Mouse (Mus musculus): ENCODE measurements around the gene Snap47. TPM values are rescaled to one million over a fixed set of nuclear protein-coding genes. Genes with fewer than 3 reads are reported as not detected.

Gene Snap47
- polyA plus RNA-seq, 1 experiment from 2014 or later, result 87.3 TPM

DNA sequence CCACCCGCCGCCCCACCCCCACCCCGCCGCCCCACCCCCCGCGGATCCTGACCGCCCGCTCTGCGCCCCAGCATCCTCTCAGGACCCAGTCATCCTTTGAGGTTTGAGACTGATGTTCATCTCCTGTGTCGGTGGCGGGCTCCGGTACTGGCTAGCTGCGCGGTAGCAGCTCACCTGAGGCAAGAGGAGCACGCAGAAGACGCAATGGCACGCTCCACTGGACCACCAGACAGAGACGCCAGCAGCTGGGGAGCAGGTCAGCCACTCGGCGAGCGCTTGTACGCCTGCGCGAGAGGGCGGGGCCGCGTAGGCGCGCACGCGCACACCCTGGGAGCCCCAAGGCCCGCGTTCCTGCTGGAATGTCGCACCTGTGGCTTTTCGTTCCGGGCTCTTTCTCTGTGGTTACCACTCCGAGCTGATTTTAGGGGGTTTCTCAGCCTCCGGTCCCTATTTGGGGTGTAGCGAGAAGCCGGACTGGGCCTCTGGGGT, 1.2 kb downstream of the Snap47 start, which contains the start of gene Jmjd4:
Jmjd4 (plus strand) TSS at position 305 of the 489 bp plus-strand sequence.
- H3K36me3 ChIP-seq (ENCODE audit: insufficient read depth), result peaks cover 23% of the 10 kb centered on the region
- peak; percentile 97 for ATAC-seq (ENCODE audit: insufficient read depth)
- peaks cover 7% of the 10 kb centered on the region for H3K4me1 ChIP-seq (ENCODE audit: insufficient read depth)
- H3K9ac ChIP-seq, result peak within 1 kb of the TSS; percentile 69
- peak within 1 kb of the TSS; percentile 94 for H3K4me2 ChIP-seq
- H3K27ac ChIP-seq (ENCODE audit: low read depth), result peak within 1 kb of the TSS; percentile 80
- WGBS, result under 1% methylated on average over 31 of the region's 40 CpGs
- peak within 1 kb of the TSS; percentile 73 for H3K4me3 ChIP-seq (ENCODE audit: low read depth, low read length)
- no peaks in the 10 kb centered on the region for H3K27me3 ChIP-seq (ENCODE audit: insufficient read depth, low read length)
- TF ChIP-seq CTCF (IDR thresholded peaks at IDR 0.05; ENCODE audit: low read depth), result no peak
- H3K9me3 ChIP-seq (ENCODE audit: low read depth, low read length), result no peaks in the 10 kb centered on the region
- peak; percentile 94 for DNase-seq

GRCm38 (mm10) chr11:59443102-59443501, 7.9 kb downstream of the Snap47 start:
- no peak for DNase-seq
- TF ChIP-seq CTCF (IDR thresholded peaks at IDR 0.05; ENCODE audit: low read depth), result peak; percentile 26; the same call in 1 of the 2 replicates

DNA sequence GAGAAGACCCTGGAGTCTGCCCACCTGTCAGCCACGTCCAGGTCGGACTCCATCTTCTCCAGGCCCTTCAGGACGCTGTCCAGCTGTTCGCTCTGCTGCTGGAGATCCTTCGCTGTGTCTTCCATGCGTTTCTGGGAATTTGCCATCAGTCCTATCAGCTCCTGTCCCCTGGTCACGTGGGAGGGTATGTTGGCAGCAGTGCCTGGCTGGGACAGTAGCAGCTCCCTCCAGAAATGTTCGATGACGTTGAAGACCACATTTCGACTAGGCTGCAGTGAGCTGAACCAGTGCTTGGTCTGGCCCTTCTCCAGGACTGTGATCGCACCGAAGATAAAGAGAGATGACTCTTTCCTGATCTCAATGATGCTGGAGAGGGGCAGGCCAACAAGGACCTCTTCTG, 13.0 kb downstream of the Snap47 start:
- H3K4me2 ChIP-seq, result no peak overlapping the region
- H3K9ac ChIP-seq, result no peak overlapping the region
- H3K4me3 ChIP-seq (ENCODE audit: low read depth, low read length), result no peak overlapping the region
- no peaks in the 10 kb centered on the region for H3K4me1 ChIP-seq (ENCODE audit: insufficient read depth)
- DNase-seq (no peak), ATAC-seq (ENCODE audit: insufficient read depth) (no peak)
- no peaks in the 10 kb centered on the region for H3K27me3 ChIP-seq (ENCODE audit: insufficient read depth, low read length)
- no peaks in the 10 kb centered on the region; the same call in 1 of the 2 replicates for H3K9me3 ChIP-seq (ENCODE audit: low read depth, low read length)
- TF ChIP-seq CTCF (IDR thresholded peaks at IDR 0.05; ENCODE audit: low read depth), result no peak
- H3K36me3 ChIP-seq (ENCODE audit: insufficient read depth), result peaks cover 15% of the 10 kb centered on the region
- WGBS, result 87% methylated on average over 12 of the region's 12 CpGs
- no peak overlapping the region for H3K27ac ChIP-seq (ENCODE audit: low read depth)

More at GRCm38 (mm10) chr11:59443102-59443501, 7.9 kb downstream of the Snap47 start:
- H3K27me3 ChIP-seq (ENCODE audit: insufficient read depth, low read length), result no peaks in the 10 kb centered on the region
- no peak for ATAC-seq (ENCODE audit: insufficient read depth)
- no peaks in the 10 kb centered on the region for H3K4me1 ChIP-seq (ENCODE audit: insufficient read depth)
- no peak overlapping the region for H3K4me2 ChIP-seq
- H3K9ac ChIP-seq, result no peak overlapping the region
- no peak overlapping the region for H3K4me3 ChIP-seq (ENCODE audit: low read depth, low read length)
- no peaks in the 10 kb centered on the region for H3K9me3 ChIP-seq (ENCODE audit: low read depth, low read length)
- peaks cover 1% of the 10 kb centered on the region; the same call in 1 of the 2 replicates for H3K36me3 ChIP-seq (ENCODE audit: insufficient read depth)
- H3K27ac ChIP-seq (ENCODE audit: low read depth), result no peak overlapping the region

DNA sequence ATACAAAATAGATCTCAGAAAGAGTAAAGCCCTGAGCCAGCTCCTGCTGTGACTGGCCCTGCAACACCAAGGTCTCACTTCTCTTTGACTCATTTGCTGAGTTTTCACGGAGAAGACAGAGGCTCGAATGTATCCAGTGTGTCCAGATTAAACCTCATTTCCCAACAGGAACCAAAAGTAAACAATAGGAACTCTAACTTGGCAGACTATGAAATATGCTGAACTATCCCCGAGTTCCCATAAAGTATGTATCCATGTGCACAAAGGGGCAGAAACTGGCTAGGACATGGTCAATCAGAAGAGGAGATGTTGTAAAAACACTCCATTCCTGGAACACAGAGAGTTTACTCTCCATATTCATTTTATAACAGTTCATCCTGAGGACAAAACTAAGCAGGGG, 18.7 kb downstream of the Snap47 start:
- ATAC-seq (ENCODE audit: insufficient read depth), result no peak
- H3K27ac ChIP-seq (ENCODE audit: low read depth), result peak overlapping the region; percentile 27; the same call in 1 of the 2 replicates
- WGBS, result 38% methylated on average over 3 of the region's 3 CpGs

GRCm38 (mm10) chr11:59429959-59430358, 21.0 kb downstream of the Snap47 start:
- ATAC-seq (ENCODE audit: insufficient read depth) (no peak), DNase-seq (no peak)
- H3K27ac ChIP-seq (ENCODE audit: low read depth), result no peak overlapping the region
- H3K27me3 ChIP-seq (ENCODE audit: insufficient read depth, low read length), result no peaks in the 10 kb centered on the region
- H3K36me3 ChIP-seq (ENCODE audit: insufficient read depth), result peaks cover 33% of the 10 kb centered on the region
- WGBS, result 70% methylated on average over 1 of the region's 1 CpGs
- no peak overlapping the region for H3K4me2 ChIP-seq
- H3K9me3 ChIP-seq (ENCODE audit: low read depth, low read length), result no peaks in the 10 kb centered on the region
- no peak overlapping the region for H3K9ac ChIP-seq
- H3K4me3 ChIP-seq (ENCODE audit: low read depth, low read length), result no peak overlapping the region
- no peak for TF ChIP-seq CTCF (IDR thresholded peaks at IDR 0.05; ENCODE audit: low read depth)
- H3K4me1 ChIP-seq (ENCODE audit: insufficient read depth), result no peaks in the 10 kb centered on the region

More for the DNA sequence above, 18.7 kb downstream of the Snap47 start:
- Histone ChIP-seq H3K4me3 (ENCODE audit: low read depth, low read length) (no peak overlapping the region), H3K4me1 (ENCODE audit: insufficient read depth) (no peaks in the 10 kb centered on the region), H3K9ac (no peak overlapping the region), H3K9me3 (ENCODE audit: low read depth, low read length) (no peaks in the 10 kb centered on the region; the same call in 1 of the 2 replicates), H3K27me3 (ENCODE audit: insufficient read depth, low read length) (no peaks in the 10 kb centered on the region), H3K36me3 (ENCODE audit: insufficient read depth) (peaks cover 27% of the 10 kb centered on the region; the same call in 1 of the 2 replicates), H3K4me2 (no peak overlapping the region)
- peak; percentile 33 for DNase-seq
- no peak for TF ChIP-seq CTCF (IDR thresholded peaks at IDR 0.05; ENCODE audit: low read depth)

GRCm38 (mm10) chr11:59428057-59428660, 22.8 kb downstream of the Snap47 start:
- no peaks in the 10 kb centered on the region for H3K9me3 ChIP-seq (ENCODE audit: low read depth, low read length)
- 80% methylated on average over 9 of the region's 9 CpGs for WGBS
- H3K36me3 ChIP-seq (ENCODE audit: insufficient read depth), result peaks cover 50% of the 10 kb centered on the region
- no peak for TF ChIP-seq CTCF (IDR thresholded peaks at IDR 0.05; ENCODE audit: low read depth)
- no peak overlapping the region for H3K4me3 ChIP-seq (ENCODE audit: low read depth, low read length)
- no peak overlapping the region for H3K27ac ChIP-seq (ENCODE audit: low read depth)
- H3K4me1 ChIP-seq (ENCODE audit: insufficient read depth), result no peaks in the 10 kb centered on the region
- H3K27me3 ChIP-seq (ENCODE audit: insufficient read depth, low read length), result no peaks in the 10 kb centered on the region
- no peak overlapping the region for H3K9ac ChIP-seq
- ATAC-seq (ENCODE audit: insufficient read depth) (no peak), DNase-seq (no peak)
- H3K4me2 ChIP-seq, result no peak overlapping the region

DNA sequence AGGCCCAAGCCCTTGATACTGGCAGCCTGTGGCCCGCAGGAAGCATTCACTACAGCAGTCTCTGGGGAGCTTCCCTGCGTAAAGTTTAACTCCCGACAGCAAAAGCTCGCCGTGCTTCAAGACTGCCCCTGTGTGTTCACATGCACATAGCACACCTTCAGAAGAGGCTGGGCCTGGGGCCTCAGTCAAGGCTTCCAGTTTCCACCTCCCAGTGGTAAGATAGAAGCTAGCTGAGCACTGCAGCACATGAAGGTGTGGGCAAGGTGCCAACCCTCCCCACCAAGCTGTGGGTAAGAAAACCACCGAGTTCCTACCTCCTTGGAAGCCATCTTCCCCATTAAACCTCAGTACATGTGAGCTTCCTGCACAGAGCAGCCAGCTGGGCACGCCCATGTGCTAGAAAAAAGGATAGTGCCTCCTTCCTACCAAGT, 25.3 kb downstream of the Snap47 start:
- WGBS, result 48% methylated on average over 7 of the region's 7 CpGs

More for the DNA sequence above, 25.3 kb downstream of the Snap47 start:
- Histone ChIP-seq H3K4me3 (ENCODE audit: low read depth, low read length) (no peak overlapping the region), H3K9me3 (ENCODE audit: low read depth, low read length) (no peaks in the 10 kb centered on the region), H3K9ac (no peak overlapping the region), H3K27ac (ENCODE audit: low read depth) (no peak overlapping the region), H3K4me2 (no peak overlapping the region), H3K27me3 (ENCODE audit: insufficient read depth, low read length) (no peaks in the 10 kb centered on the region), H3K4me1 (ENCODE audit: insufficient read depth) (no peaks in the 10 kb centered on the region), H3K36me3 (ENCODE audit: insufficient read depth) (peaks cover 66% of the 10 kb centered on the region)
- no peak for ATAC-seq (ENCODE audit: insufficient read depth)
- peak; percentile 52 for TF ChIP-seq CTCF (IDR thresholded peaks at IDR 0.05; ENCODE audit: low read depth)
- peak; percentile 53 for DNase-seq

Measured in lung, embryonic 14.5 days (tissue).